Mouse (Mus musculus) central nervous system, embryonic 18 days (tissue): ENCODE data around the gene Cars2. TPM values are rescaled to one million over a fixed set of nuclear protein-coding genes. Genes with fewer than 3 reads are reported as not detected.

Experiments
- polyA plus RNA-seq: library from polyadenylated mRNA; depleted of rRNA; stranded (reverse); fragments of >200 nt; gene quantifications from 2 replicates; pipeline ENCODE4 v1.2.3, GENCODE M21; 2012; rRNA removed

Cars2 gene
- 51.2 and 52.6 TPM in 2 replicates for polyA plus RNA-seq

DNA sequence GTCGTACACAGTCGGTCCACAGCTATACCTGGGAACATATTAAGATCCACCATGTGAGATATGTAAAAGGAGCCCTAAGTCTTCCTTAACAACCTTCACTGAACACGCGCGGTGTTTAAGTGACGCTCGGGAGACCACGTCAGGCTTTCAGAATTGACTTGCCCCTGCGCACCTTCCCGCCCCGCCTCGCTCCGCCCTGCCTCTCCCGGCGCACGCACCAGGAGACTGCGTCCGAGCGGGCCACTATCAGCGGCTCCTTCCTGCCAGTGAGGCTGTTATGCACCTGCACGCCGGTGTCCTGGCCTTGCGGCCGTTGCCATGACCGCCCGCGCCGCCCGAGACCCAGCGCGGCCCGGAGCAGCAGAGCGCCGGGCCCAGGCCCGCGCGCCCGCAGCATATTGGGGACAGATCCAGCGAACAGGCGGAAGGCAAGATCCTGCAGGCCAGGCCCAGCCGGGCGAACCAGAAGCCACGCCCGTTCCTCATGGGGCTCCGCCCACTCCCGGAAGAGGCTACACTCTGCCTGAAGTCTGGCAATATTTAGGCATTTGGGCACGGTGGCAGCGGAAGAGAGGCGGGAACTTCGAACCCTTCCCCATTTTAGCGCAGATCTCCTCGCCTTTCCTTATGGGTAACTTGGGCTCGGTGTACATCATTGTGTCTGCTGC, at the start of gene Cars2:
Cars2 (minus strand) TSS at position 503 of the 668 bp plus-strand sequence.

GRCm38 (mm10) chr8:11554799-11555719, 4.5 kb upstream of the Cars2 start, which contains the start of gene Ing1:
Gene Ing1, plus strand, starts transcription at chr8:11555571.

DNA sequence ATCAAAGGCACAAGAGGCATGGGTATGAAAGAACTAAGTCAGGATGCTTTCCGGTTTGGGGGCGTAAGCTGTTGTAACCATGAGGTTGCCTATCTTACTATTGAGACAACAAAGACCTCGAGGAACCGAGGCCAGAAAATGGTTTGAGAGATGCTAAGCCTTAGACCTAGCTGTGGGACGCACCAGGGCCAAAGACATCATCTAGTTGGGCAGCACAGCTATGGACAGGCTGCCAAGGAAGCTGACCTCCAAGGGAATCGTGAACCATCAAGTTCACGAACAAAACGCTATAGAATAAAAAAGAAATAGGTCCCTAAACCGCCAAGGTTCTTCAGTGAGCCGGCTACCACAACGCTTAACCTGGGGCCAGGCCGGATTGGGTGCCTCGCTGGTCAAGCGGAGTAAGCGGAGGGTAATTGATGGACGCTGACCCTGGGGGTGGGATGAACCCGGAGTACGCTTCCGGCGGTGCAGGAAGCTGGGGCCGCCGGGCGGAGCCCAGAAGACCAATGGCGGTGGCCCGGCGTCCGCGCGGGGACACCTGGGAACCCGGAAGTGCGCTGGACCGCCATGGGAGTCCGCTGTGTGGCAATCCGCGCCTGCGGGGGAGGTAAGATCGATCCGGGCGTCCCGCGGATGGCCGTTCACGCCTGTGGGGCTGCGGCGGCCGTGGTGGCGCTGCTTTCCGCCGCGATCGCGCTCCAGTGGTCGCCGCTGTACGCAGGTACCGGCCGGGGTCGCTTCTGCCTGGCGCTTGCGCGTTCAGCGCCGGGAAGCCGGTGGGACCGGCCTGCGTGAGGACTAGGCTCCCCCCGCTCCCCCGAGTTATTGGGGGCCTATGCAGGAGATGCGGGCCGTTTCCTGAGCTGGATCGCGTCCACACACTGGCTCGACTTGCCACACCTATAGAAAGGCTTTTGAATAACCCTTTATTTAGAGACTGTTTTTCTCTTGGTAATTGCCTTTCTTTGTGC, 53.3 kb downstream of the Cars2 start, which contains the start of gene Naxd:
Naxd (plus strand) TSS at position 490 of the 974 bp plus-strand sequence.

DNA sequence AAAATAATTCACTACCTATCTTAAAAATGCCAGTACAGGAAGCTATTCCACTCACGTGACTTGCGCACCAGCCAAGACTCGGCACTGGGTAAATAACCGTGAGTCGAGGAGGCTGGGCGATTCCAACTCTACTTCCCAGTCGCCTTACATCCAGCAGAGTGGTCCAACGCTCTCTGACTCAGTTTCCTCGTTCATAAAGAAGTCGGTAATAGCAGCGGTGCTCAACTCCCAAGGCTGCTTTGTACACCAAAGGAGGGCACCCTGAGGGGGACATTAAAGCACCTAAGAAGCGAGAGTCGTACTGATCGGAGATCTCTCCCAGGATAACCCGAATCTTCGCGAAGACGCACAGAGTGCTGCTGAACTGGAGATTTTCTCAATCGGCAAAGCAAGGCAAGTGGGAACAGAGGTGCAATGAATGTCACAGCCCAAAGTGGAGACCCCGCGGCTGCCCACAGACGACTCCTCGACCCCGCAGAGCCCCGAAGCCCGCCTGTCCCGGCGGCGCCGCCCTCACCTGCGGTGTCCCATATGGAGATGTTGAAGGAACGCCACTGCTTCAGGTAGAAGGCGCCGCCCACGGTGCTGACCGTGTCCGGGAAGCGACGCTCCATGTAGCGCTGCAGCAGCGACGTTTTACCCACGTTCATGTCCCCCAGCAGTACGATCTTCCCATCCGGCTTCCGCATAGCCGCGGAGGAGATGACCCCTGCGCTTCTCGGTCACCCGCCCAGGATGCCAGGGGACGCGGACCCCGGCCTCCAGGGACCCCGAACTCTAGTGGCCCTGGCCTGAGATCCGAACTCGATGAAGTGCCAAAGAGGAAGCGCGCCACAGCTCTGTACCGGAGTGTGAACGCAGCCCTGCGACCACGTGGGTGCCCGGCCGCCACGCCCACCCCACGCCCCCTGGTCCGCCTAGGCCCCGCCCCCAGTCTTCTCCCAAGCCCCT, 72.5 kb downstream of the Cars2 start, which contains the start of gene Rab20:
Rab20 (minus strand) TSS at position 900 of the 951 bp plus-strand sequence.

Other genes with a start within 250 kb of the Cars2 start
- 46.0 and 49.3 TPM in 2 replicates for gene Col4a2, start 238.0 kb downstream of the Cars2 start, polyA plus RNA-seq
- gene Col4a1, start 238.0 kb downstream of the Cars2 start, polyA plus RNA-seq, result 97.9 and 108 TPM in 2 replicates
- gene Rab20, start 72.1 kb downstream of the Cars2 start, polyA plus RNA-seq, result 0.61 and 0.72 TPM in 2 replicates
- 123 and 126 TPM in 2 replicates for gene Naxd, start 53.3 kb downstream of the Cars2 start, polyA plus RNA-seq
- gene Ing1, start 4.8 kb upstream of the Cars2 start, polyA plus RNA-seq, result 69.4 and 74.2 TPM in 2 replicates
- 183 and 184 TPM in 2 replicates for gene Ankrd10, start 85.0 kb upstream of the Cars2 start, polyA plus RNA-seq
- not detected in 2 replicates for gene 1700016D06Rik, start 150.3 kb upstream of the Cars2 start, polyA plus RNA-seq
- gene Arhgef7, start 176.9 kb upstream of the Cars2 start, polyA plus RNA-seq, result 86.5 and 98.5 TPM in 2 replicates